Mouse (Mus musculus): Measurements from ENCODE around the gene Necab3. TPM values are rescaled to one million over a fixed set of nuclear protein-coding genes. Genes with fewer than 3 reads are reported as not detected.

Necab3 gene
- total RNA-seq (2017): 0.68 TPM in 1 of 3 replicates, not detected in the others

DNA sequence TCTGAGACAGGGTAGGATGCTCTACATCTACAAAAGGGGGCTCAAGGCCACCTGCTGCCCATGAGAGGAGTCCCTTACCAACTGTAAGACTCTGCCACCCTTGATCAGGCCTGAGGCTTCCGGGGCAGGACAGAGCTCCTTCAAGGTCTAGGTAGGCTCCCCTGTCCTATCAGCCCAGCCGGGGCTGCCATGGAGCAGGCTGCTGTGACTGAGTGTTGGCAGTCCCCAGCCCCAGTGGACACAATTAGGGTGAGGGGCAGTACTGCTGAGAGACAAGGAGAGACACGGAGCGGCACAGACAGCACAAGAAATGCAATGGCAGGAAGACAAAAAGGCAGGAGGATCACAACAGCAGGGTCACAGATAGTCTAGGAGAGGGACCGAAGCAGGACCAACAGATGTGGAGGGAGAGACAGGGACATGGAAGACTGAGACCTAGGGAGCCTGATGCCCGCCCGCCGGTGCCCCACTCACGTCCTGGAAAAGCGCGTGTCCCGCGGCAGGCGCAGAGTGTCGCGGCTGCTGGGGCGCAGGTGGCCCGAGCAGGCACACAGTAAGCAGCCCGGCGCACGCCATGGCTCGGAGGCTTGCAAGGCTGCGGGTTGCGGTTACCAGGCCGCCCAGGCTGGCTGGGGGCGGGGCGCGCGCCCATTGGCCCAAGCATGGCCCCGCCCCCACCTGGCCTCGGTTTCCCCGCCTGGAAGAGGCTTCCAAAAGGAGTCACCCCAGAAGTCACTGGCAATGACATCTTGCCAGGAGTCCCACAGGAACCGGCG lies at the start of gene Necab3:
TSS of gene Necab3 (minus strand) at position 627 of the 776 bp plus-strand sequence.
- 0 out of 2 replicates have a peak, but pooled peaks have one; percentile 20 for ATAC-seq (replicated peaks; ENCODE audit: insufficient number of reproducible peaks, low FRiP score, low TSS enrichment, poor library complexity, severe bottlenecking)

- no peak for ATAC-seq (replicated peaks; ENCODE audit: insufficient number of reproducible peaks, low FRiP score, low TSS enrichment, poor library complexity, severe bottlenecking)
Measured at GRCm38 (mm10) chr2:154606965-154607364, 48.3 kb upstream of the Necab3 start.

- ATAC-seq (replicated peaks; ENCODE audit: insufficient number of reproducible peaks, low FRiP score, low TSS enrichment, poor library complexity, severe bottlenecking): no peak
Measured at GRCm38 (mm10) chr2:154604156-154604555, 45.5 kb upstream of the Necab3 start.

- ATAC-seq (replicated peaks; ENCODE audit: insufficient number of reproducible peaks, low FRiP score, low TSS enrichment, poor library complexity, severe bottlenecking): peak; percentile 99
Measured at GRCm38 (mm10) chr2:154603638-154604153, 45.0 kb upstream of the Necab3 start, which contains the start of gene Pxmp4. Gene Pxmp4, minus strand, starts transcription at chr2:154603708.

DNA sequence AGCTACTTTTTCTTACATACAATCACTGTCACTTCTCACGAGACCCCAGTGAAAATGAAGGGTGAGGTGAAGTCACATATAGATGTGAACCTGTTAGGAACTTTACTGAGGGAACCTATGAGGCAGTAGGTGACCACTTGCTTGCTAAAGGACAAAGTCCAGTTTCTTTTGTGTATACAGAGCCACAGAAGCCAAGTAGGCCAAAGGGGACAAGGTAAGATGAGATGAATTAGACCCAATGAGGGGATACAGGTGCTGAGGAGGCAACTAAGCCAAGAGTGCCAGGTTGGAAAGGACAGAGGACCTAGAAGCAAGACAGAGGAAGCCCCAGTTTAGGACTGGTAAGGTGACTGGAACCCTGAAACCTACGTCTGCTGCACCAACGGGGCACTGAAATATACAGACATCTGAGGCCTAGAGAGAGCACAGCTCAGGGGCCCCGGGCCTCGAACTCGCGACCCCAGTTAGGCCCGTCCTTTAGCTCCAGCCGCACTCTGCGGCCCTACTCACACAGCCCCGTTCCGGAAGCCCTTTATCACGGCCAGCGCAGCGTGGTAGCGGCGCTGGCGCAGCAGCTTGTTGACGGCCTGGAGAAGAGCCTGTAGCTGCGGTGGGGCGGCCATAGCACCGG lies 44.4 kb upstream of the Necab3 start:
- ATAC-seq (replicated peaks; ENCODE audit: insufficient number of reproducible peaks, low FRiP score, low TSS enrichment, poor library complexity, severe bottlenecking): no peak

DNA sequence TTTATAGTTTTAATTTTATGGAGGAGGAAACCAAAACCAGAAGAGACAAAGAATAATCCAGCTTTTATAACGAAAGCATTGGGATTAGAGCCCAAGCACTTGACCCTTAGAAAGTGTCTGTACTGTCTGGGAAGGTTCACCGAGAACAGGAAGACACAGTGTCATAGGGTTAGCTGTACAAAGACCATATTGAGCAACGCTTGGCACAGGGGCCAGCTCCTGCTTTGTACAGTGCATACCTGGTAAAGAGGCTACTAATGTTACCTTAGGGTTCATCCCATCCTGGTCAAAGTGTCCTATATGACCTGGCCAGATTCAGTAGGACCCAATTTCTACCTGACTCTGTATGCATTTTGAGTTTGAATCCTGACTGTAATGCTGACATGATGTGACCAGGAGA lies 42.6 kb upstream of the Necab3 start:
- no peak for ATAC-seq (replicated peaks; ENCODE audit: insufficient number of reproducible peaks, low FRiP score, low TSS enrichment, poor library complexity, severe bottlenecking)

DNA sequence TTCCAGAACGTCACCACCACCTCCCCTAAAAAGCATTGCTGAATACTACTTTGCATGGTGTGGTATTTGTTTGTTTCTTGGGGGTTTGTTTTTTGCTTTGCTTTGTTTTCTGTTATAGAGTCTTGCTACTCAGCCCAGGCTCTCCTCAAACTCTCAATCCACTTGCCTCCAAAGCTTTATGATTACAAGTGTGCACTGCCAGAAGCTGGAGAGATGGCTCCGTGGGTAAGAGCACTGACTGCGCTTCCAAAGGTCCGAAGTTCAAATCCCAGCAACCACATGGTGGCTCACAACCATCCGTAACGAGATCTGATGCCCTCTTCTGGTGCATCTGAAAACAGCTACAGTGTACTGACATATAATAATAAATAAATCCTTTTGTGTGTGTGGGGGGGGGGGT lies 41.9 kb upstream of the Necab3 start:
- ATAC-seq (replicated peaks; ENCODE audit: insufficient number of reproducible peaks, low FRiP score, low TSS enrichment, poor library complexity, severe bottlenecking): no peak

DNA sequence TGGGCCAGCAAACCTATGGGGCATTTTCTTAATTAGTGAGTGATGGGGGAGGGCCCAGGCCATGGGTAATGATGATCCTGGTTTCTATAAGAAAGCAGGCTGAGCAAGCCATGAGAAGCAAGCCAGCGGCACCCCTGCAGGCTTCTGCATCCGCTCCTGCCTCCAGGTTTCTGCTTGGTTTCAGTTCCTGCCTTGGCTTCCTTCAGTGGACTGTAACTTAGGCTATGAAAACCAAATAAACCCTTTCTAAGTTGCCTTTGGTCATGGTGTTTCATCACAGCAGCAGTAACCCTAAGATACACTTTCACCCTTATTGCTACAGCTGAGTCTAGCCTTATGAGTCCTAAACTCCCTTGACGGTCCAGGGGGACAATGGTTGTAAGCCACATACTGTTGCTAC lies 38.7 kb upstream of the Necab3 start:
- peak; percentile 78 for ATAC-seq (replicated peaks; ENCODE audit: insufficient number of reproducible peaks, low FRiP score, low TSS enrichment, poor library complexity, severe bottlenecking)

DNA sequence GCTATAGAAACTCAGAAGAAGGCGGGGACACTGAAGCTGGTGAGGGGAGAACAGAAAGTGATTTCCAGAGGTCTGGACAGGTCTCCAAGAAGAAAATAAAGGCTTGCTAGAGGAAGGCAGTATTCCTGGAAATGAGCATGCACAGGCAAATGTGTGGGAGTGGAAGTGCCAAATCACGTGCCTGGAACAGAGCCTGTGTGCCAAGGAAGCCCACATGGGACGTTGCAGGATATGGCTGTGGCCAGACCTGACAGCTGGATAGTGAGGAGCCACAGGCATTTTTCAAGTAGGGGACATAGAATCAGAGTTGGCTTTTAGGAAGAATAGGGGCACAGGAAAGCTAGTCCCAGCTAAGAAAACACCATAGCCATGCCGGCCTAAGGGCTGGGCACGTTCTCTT lies 37.1 kb upstream of the Necab3 start:
- no peak for ATAC-seq (replicated peaks; ENCODE audit: insufficient number of reproducible peaks, low FRiP score, low TSS enrichment, poor library complexity, severe bottlenecking)

DNA sequence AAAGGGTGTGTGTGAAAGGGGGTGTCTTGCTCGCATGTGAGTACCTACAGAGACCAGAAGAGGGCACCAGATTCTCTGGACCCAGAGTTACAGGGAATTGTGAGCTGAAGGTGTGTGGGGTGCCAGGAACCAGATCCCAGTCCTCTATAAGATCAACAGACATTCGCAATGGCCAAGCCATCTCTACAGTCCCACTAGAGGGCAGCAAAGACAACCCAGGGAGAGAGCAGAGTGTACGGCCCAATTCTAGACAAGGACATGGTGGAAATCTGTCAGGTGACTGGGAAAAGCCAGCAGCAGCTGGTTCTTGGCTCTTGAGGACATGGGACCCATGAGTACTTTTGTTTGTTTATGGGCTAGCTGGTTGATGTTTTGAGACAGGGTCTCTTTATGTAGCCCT lies 34.3 kb upstream of the Necab3 start:
- 0 out of 2 replicates have a peak, but pooled peaks have one; percentile 65 for ATAC-seq (replicated peaks; ENCODE audit: insufficient number of reproducible peaks, low FRiP score, low TSS enrichment, poor library complexity, severe bottlenecking)

DNA sequence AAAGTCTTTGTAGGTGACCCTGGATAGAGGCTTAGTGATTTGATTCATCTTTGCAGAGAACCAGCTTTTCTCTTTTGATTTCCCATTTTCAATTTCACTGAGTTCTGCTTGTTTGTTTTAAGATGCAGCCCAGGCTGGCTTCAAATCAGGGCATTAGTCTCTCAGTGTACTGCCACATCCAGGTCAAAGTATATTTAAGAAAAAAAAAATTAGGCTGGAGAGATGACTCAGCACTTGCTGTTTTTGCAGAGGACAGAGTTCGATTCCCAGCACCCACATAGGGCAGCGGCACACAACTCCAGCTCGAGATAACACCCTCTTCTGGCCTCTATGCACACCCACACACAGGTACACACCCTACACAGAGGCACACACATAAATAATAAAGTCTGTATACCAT lies 32.5 kb upstream of the Necab3 start:
- ATAC-seq (replicated peaks; ENCODE audit: insufficient number of reproducible peaks, low FRiP score, low TSS enrichment, poor library complexity, severe bottlenecking): no peak

DNA sequence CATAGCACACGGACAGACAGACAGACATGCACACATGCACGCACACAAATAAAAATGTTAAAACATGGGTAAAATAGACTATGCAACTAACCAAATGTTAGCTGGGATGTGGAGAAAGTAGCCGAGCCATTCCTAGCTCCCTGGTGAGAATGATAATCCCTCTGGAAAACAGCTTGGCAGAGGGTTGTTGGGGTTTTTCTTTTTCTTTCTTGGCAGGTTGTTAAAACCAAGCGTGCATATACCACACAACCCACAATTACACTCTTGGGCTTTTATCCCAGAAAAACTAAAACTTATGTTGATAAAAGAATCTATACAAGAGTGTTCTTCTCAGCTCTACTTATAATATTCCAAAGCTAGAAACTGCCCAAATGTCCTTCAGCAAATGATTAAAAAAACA lies 30.4 kb upstream of the Necab3 start:
- no peak for ATAC-seq (replicated peaks; ENCODE audit: insufficient number of reproducible peaks, low FRiP score, low TSS enrichment, poor library complexity, severe bottlenecking)

- no peak for ATAC-seq (replicated peaks; ENCODE audit: insufficient number of reproducible peaks, low FRiP score, low TSS enrichment, poor library complexity, severe bottlenecking)
Measured at GRCm38 (mm10) chr2:154586405-154586804, 27.7 kb upstream of the Necab3 start.

DNA sequence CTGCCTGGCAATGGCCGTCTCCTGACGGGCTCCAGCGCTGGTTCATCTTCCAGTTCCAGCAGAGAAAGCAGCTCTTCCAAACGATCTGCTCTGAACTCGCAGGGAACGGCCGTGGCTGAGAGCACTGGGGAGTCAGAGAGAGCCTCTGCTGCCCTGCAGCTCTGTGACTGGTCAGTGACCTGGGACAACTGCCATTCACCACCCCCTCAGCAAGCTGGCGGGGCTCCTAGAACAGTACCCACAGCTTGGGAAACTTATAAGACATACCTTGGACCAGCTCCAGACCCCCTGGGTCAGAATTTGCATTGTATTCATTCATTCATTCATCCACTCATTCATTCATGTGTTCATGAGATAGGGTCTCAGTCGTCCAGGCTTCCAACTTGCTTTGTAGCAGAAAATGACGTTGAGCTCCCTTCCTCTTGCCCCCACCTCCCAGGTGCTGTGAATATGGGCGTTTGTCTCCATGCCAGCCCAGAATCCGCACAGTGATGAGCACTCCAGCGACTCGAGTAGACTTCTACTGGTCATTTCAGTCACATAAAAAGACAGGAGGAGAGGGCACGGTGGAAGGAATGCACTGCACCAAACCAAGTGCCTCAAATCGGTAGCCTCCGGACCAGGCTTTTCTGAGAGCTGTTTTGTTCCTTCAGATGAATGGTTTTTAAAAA lies 26.4 kb upstream of the Necab3 start:
- ATAC-seq (replicated peaks; ENCODE audit: insufficient number of reproducible peaks, low FRiP score, low TSS enrichment, poor library complexity, severe bottlenecking): no peak

DNA sequence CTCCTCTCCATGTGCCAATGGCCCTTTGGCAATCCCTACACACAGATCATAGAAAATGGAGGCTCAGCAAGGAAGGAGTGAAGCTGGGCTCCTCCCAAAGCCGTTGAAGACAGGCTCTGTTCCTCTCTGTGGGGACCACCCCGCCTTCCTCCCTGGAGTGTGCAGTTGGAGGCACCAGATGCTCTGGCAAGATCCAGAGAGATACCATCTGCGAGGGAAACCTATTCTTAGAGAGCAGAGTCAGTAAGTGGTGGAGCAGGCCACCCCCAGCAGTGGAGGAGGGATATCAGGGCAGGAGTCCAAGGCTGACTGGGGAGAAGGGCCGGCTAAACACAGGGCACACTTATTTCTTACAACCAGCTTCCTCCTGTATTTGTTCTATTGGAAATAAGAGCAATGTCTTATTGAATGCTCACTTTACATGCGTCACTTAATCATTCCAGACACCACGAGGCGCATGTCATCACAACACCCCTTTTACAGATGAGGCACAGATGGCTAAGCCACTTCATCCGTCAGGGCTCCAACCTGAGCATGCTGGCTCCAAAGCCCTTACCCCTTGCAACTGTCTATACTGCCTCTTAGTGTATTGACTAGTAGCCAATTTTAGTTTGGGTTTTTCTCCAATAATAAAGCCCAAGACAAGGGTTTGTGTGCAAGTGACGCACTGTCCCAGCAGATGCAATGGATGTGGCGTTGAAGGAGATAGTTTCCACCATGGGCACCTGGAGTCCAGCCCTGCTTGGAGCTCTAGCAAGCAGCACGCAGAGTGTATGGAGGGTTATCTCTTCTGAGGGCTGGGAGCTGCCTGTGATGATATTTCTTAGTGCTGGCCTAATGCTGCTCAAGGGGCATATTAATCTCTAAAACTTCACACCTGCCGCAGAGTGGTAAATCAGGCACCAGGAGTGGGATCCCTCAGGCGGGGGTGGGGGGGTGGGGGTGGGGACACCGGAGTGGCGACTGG lies 25.5 kb upstream of the Necab3 start:
- no peak for ATAC-seq (replicated peaks; ENCODE audit: insufficient number of reproducible peaks, low FRiP score, low TSS enrichment, poor library complexity, severe bottlenecking)

DNA sequence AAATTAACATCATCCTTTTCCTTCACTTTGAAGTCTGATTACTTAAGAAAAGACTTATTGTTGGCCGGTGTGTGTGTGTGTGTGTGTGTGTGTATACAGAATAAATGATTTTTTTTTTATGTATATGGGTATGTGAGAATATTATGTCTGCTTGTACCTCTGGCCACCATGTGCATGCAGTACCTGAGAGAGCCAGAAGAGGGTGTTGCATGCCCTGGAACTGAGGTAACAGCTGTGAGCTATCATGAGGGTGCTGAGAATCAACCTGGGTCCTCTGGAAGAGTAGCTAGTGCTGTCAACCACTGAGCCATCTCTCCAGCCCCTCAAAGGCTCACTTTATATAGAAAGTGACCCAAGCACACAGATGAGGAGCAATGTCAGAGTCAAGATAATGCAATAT lies 22.7 kb upstream of the Necab3 start:
- ATAC-seq (replicated peaks; ENCODE audit: insufficient number of reproducible peaks, low FRiP score, low TSS enrichment, poor library complexity, severe bottlenecking): no peak

GRCm38 (mm10) chr2:154580586-154580985 lies 21.9 kb upstream of the Necab3 start:
- ATAC-seq (replicated peaks; ENCODE audit: insufficient number of reproducible peaks, low FRiP score, low TSS enrichment, poor library complexity, severe bottlenecking): no peak

DNA sequence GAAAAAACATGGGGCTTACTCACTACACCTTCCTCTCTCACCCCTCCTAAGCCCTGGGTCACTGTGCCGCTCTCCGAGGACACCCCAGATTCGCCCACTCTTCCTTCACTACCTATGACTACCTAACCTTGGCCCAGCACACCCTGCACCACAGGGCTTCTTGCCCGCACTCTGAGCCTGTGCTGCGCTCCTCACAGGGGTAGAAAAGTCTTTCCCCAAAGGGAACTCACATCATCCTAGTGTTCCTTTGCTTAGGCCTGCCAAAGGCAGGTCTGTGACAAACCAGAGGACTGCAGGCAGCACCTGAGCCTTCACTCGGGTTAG lies 19.0 kb upstream of the Necab3 start:
- no peak for ATAC-seq (replicated peaks; ENCODE audit: insufficient number of reproducible peaks, low FRiP score, low TSS enrichment, poor library complexity, severe bottlenecking)
